Mouse (Mus musculus): ENCODE measurements around the gene Lbx1. TPM values are rescaled to one million over a fixed set of nuclear protein-coding genes. Genes with fewer than 3 reads are reported as not detected.
A peak's percentile ranks its signal among the peaks of the same experiment; 100 is the strongest.

Gene Lbx1
- polyA plus RNA-seq, 1 experiment from 2014 or later, result not detected

DNA sequence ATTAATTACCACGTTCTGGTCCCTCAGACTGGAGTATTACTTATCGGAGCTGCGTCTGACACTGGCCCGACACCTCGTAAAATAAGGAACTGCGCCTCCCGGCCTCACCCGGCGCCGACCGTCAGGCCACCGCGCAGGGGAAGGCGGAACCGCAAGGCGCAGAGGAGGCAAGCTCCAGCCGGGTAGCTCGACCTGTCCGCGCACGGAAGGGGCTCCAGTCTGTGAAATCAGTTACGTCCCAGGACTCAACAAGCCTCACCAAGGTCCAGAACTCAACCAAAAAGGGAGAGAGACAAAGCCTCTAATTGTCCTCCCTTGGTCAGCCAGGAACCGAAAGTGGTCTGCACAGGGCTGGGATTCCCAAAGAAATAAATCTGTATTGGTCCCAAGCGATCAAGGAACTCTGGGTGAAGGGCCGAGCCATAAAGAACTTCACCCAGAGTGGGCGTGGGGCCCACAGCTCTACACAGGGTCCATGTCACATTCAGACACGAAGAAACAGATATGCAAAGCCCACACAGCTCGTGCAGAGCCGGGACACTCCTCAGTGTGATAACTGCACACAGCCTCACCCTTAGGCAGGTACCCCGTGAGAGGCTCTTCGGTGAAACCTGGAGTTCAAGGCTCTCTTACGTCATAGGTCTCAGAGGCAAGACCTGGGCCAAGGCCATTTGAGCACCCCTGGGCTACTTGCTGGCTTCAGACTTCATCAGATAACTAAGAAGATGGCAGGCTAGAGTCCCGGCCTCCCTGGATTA, 6.1 kb downstream of the Lbx1 start:
- no peaks in the 10 kb centered on the region for H3K79me2 ChIP-seq (ENCODE audit: inconsistent target)
- peak overlapping the region; percentile 8; the same call in 1 of the 2 replicates for H3K4me3 ChIP-seq (ENCODE audit: inconsistent target)
- no peak overlapping the region for H3K27ac ChIP-seq
- 3% methylated on average over 33 of the region's 33 CpGs for WGBS (ENCODE audit: missing documents)
- no peaks in the 10 kb centered on the region for H3K36me3 ChIP-seq (ENCODE audit: inconsistent target)

DNA sequence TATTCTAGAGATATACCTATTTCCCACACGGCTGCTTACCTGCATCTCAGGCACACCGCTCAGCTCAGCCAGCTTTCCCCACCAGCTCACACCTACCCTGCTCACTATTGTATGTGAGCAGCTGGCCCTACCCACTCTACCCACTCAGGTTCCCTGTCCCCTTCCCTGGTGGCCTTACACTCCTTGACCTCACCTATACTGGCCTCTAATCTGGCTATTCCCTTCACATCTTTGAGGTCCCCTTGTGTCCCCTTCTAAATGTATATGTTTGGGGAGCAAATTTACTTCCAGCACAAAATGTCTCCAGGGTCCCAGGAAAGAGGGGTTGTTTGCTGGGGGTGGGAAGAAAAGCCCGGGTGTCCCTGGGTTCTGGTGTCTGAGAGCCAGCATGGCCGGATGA, 6.8 kb downstream of the Lbx1 start:
- 6% methylated on average over 4 of the region's 4 CpGs for WGBS (ENCODE audit: missing documents)
- no peak overlapping the region for H3K4me3 ChIP-seq (ENCODE audit: inconsistent target)
- no peaks in the 10 kb centered on the region for H3K79me2 ChIP-seq (ENCODE audit: inconsistent target)
- no peak overlapping the region for H3K27ac ChIP-seq
- no peaks in the 10 kb centered on the region for H3K36me3 ChIP-seq (ENCODE audit: inconsistent target)

DNA sequence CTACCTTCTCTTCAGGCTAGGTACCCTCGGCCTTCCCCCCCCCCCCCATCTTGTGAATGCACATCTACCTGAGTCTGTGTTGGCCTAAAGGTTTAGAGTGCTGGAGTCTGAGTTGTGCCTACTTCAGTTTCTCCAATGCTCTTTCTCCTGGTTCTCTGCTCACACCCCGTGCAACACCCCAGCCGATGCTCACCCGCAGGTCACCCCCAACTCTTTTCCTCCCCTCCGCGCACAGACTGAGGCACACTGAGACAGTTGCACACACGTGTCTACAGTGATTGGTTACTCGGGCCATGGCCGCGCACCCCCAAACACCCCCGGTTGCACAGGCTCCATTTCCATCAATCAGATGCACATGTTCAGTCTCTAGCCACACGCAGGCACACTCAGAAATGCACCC, 7.5 kb downstream of the Lbx1 start:
- 10% methylated on average over 12 of the region's 12 CpGs for WGBS (ENCODE audit: missing documents)
- Histone ChIP-seq H3K36me3 (ENCODE audit: inconsistent target) (no peaks in the 10 kb centered on the region), H3K4me3 (ENCODE audit: inconsistent target) (no peak overlapping the region), H3K27ac (no peak overlapping the region), H3K79me2 (ENCODE audit: inconsistent target) (no peaks in the 10 kb centered on the region)

DNA sequence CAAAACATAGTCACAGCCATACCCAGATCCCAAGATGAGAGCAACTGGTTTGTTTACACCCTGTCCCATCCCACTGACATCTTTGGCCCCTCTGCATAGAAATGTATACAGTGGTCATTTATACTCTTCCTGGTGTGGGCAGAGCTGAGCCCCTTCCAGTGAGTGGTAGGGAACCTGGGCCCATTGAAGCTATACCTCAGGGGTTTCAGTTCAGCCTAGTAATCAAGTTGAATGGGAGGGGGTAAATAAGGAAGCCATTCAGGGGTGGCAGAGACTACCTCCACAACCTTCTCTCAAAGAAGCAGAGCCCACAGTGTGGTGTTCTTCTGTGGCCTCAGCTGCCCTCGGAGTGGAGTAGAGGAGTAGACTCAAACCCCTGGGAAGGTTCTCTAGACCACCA, 7.9 kb downstream of the Lbx1 start:
- H3K36me3 ChIP-seq (ENCODE audit: inconsistent target), result no peaks in the 10 kb centered on the region

GRCm38 (mm10) chr19:45227049-45227448, 8.6 kb downstream of the Lbx1 start:
- no peaks in the 10 kb centered on the region for H3K36me3 ChIP-seq (ENCODE audit: inconsistent target)
- 15% methylated on average over 3 of the region's 3 CpGs for WGBS (ENCODE audit: missing documents)
- no peaks in the 10 kb centered on the region for H3K79me2 ChIP-seq (ENCODE audit: inconsistent target)
- no peak overlapping the region for H3K4me3 ChIP-seq (ENCODE audit: inconsistent target)
- H3K27ac ChIP-seq, result no peak overlapping the region

More for the DNA sequence above, 7.9 kb downstream of the Lbx1 start:
- Histone ChIP-seq H3K27ac (no peak overlapping the region), H3K4me3 (ENCODE audit: inconsistent target) (no peak overlapping the region), H3K79me2 (ENCODE audit: inconsistent target) (no peaks in the 10 kb centered on the region)
- WGBS (ENCODE audit: missing documents), result 14% methylated on average over 1 of the region's 1 CpGs

GRCm38 (mm10) chr19:45226246-45226645, 9.4 kb downstream of the Lbx1 start:
- H3K36me3 ChIP-seq (ENCODE audit: inconsistent target), result no peaks in the 10 kb centered on the region
- H3K27ac ChIP-seq, result no peak overlapping the region
- H3K79me2 ChIP-seq (ENCODE audit: inconsistent target), result no peaks in the 10 kb centered on the region
- WGBS (ENCODE audit: missing documents), result 14% methylated on average over 7 of the region's 8 CpGs
- H3K4me3 ChIP-seq (ENCODE audit: inconsistent target), result no peak overlapping the region

GRCm38 (mm10) chr19:45225130-45225529, 10.5 kb downstream of the Lbx1 start:
- Histone ChIP-seq H3K4me3 (ENCODE audit: inconsistent target) (no peak overlapping the region), H3K79me2 (ENCODE audit: inconsistent target) (no peaks in the 10 kb centered on the region), H3K27ac (no peak overlapping the region), H3K36me3 (ENCODE audit: inconsistent target) (no peaks in the 10 kb centered on the region)
- WGBS (ENCODE audit: missing documents), result 5% methylated on average over 12 of the region's 12 CpGs

- Histone ChIP-seq H3K4me3 (ENCODE audit: inconsistent target) (no peak overlapping the region), H3K79me2 (ENCODE audit: inconsistent target) (no peaks in the 10 kb centered on the region), H3K36me3 (ENCODE audit: inconsistent target) (no peaks in the 10 kb centered on the region), H3K27ac (no peak overlapping the region)
- 11% methylated on average over 6 of the region's 6 CpGs for WGBS (ENCODE audit: missing documents)
Measured at GRCm38 (mm10) chr19:45224286-45224559, 11.4 kb downstream of the Lbx1 start.

GRCm38 (mm10) chr19:45223413-45224285, 12.0 kb downstream of the Lbx1 start:
- H3K4me3 ChIP-seq (ENCODE audit: inconsistent target), result no peak overlapping the region
- H3K27ac ChIP-seq, result no peak overlapping the region
- no peaks in the 10 kb centered on the region for H3K36me3 ChIP-seq (ENCODE audit: inconsistent target)
- 5% methylated on average over 49 of the region's 49 CpGs for WGBS (ENCODE audit: missing documents)
- no peaks in the 10 kb centered on the region for H3K79me2 ChIP-seq (ENCODE audit: inconsistent target)

- no peak overlapping the region for H3K4me3 ChIP-seq (ENCODE audit: inconsistent target)
- H3K27ac ChIP-seq, result no peak overlapping the region
- H3K79me2 ChIP-seq (ENCODE audit: inconsistent target), result no peaks in the 10 kb centered on the region
- WGBS (ENCODE audit: missing documents), result 14% methylated on average over 17 of the region's 17 CpGs
- no peaks in the 10 kb centered on the region for H3K36me3 ChIP-seq (ENCODE audit: inconsistent target)
Measured at GRCm38 (mm10) chr19:45222141-45222782, 13.3 kb downstream of the Lbx1 start.

DNA sequence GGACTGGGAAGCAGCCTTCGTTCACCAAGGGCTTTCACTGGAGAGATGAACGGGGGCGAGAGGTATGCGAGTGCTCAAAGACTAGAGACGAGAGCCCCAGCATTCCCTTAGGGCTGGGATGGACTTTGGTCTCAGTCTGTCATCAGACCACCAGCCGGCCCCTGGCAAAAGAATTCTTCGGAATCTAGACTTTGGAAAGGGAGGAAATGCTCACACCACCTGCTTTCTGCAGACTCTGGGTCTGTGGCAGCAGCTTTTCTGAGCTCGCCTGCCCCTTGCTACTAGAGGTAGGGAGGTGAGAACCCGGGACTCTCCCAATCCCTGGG, 14.2 kb downstream of the Lbx1 start:
- no peak overlapping the region for H3K27ac ChIP-seq
- no peaks in the 10 kb centered on the region for H3K36me3 ChIP-seq (ENCODE audit: inconsistent target)
- H3K4me3 ChIP-seq (ENCODE audit: inconsistent target), result no peak overlapping the region
- 10% methylated on average over 9 of the region's 9 CpGs for WGBS (ENCODE audit: missing documents)
- no peaks in the 10 kb centered on the region for H3K79me2 ChIP-seq (ENCODE audit: inconsistent target)

DNA sequence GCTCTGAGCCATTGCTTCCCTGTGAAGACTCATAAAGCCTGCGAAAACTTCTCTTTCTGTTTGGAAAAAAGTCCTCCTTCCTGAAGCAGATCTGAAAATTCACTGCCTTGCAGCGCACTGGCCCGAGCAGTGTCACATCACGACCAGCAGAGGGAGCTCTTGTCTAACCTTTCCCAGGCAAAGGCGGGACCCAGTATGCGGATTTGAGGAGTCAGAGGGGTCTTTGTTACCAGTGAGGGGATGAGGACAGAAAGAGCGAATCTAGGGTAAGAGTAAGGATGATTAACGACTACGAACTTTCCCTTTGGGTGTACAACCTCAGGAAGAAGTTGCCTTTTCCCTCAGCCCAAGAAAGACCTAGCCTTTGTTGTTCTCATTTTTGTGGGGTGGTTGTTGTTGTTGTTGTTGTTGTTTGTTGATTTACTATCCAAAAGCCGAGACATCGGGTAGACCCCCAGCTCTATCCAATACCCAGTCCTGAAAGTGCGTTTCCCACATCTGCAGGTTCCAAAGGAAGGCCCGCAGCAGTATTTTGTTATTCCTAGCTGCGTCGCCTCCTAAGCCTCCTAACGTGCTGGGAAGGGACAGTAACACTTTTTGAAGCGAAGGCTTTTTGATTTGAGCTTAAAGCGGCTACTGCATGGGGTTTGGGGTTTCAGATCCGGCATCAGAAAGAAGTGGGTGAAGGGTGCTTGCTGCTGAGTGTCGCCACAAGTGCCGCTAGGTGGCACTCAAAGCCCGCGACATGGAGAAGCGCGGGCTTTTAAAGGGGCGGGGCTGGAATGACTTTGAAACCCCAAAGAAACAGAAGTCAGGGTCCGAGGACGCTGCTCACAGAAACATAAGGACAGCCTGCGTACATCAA, 14.8 kb downstream of the Lbx1 start:
- WGBS (ENCODE audit: missing documents), result under 1% methylated on average over 29 of the region's 29 CpGs
- Histone ChIP-seq H3K79me2 (ENCODE audit: inconsistent target) (no peaks in the 10 kb centered on the region), H3K36me3 (ENCODE audit: inconsistent target) (no peaks in the 10 kb centered on the region), H3K27ac (no peak overlapping the region), H3K4me3 (ENCODE audit: inconsistent target) (no peak overlapping the region)

DNA sequence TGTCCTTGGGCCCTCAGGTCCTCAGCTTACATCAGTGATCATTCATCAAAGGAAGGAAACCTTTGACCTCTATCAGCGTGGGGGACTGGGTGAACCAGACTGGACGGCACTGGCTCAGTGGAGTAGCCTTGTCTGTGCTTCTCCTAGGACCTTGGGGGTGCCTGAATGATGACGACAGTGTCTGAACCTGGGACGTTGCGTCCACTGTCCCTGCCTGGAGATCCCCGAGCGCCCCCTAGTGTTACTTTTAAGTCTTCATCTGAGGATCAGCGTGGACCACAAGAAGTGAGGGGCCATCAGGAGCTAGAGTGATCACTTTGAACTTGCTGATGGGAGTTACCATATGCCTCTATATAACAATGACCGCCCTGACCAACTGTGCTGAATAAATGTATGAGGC, 19.4 kb downstream of the Lbx1 start:
- Histone ChIP-seq H3K4me3 (ENCODE audit: inconsistent target) (no peak overlapping the region), H3K36me3 (ENCODE audit: inconsistent target) (no peaks in the 10 kb centered on the region), H3K27ac (no peak overlapping the region), H3K79me2 (ENCODE audit: inconsistent target) (no peaks in the 10 kb centered on the region)
- WGBS (ENCODE audit: missing documents), result 1% methylated on average over 7 of the region's 9 CpGs

DNA sequence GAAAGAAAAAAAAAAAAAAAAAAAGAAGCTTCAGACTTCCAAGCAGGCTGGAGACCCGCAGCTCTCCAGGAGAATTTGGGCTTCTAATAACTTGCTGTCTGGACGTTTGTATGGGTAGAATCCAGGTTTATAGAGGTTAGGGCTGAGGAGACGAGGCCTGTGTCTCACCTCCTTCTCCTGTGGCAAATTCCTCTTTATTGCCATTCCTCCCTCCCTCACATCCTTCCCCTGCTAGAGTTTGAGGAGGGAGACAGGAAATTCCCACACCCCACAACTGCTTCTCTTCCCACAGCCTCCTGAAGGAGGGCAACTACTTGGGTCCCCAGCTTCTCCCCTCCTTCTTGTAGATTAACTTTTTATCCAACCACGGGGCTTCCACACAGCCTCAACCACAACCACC, 20.2 kb downstream of the Lbx1 start:
- no peaks in the 10 kb centered on the region for H3K79me2 ChIP-seq (ENCODE audit: inconsistent target)
- no peak overlapping the region for H3K27ac ChIP-seq
- H3K36me3 ChIP-seq (ENCODE audit: inconsistent target), result no peaks in the 10 kb centered on the region
- 59% methylated on average over 4 of the region's 4 CpGs for WGBS (ENCODE audit: missing documents)
- H3K4me3 ChIP-seq (ENCODE audit: inconsistent target), result no peak overlapping the region
